Mouse (Mus musculus) bone marrow macrophage, adult 2 months (primary cell): ENCODE results near the gene Armcx6. TPM values are rescaled to one million over a fixed set of nuclear protein-coding genes. Genes with fewer than 3 reads are reported as not detected.
"Not testable (repeated sequence)": the region's sequence is repeated elsewhere in the genome, so short reads cannot be mapped to it uniquely, and the experiment has no call there.

Experiments used
- H3K27ac ChIP-seq: 2 replicates; pipeline ENCODE4 v1.5.1; 2012; ENCODE audit warnings: low read depth, low read length; ENCODE audit not compliant: insufficient read depth
- H3K4me1 ChIP-seq: 2 replicates; pipeline ENCODE4 v1.6.1; 2012; ENCODE audit warnings: low read length; ENCODE audit not compliant: control insufficient read depth, insufficient read depth
- H3K4me3 ChIP-seq: 2 replicates; pipeline ENCODE4 v1.5.1; 2012; ENCODE audit warnings: mild to moderate bottlenecking, low read length, moderate library complexity; ENCODE audit not compliant: insufficient read depth
- CTCF ChIP-seq: IDR thresholded peaks from 2 replicates; pipeline ENCODE4 v1.5.1; 2012; ENCODE audit warnings: low read depth, mild to moderate bottlenecking, low read length, moderate library complexity
- POLR2A ChIP-seq: IDR thresholded peaks from 2 replicates; pipeline ENCODE4 v1.6.1; 2012; ENCODE audit warnings: mild to moderate bottlenecking, low read depth, low read length, borderline replicate concordance
- polyA plus RNA-seq: library from polyadenylated mRNA; stranded (reverse); fragments of >200 nt; gene quantifications from 2 replicates; pipeline ENCODE4 v1.2.4, GENCODE M21; 2012; ENCODE audit not compliant: missing spikeins, insufficient read depth, insufficient read length

Armcx6 gene
- polyA plus RNA-seq, 1 experiment: 1.9 TPM

DNA sequence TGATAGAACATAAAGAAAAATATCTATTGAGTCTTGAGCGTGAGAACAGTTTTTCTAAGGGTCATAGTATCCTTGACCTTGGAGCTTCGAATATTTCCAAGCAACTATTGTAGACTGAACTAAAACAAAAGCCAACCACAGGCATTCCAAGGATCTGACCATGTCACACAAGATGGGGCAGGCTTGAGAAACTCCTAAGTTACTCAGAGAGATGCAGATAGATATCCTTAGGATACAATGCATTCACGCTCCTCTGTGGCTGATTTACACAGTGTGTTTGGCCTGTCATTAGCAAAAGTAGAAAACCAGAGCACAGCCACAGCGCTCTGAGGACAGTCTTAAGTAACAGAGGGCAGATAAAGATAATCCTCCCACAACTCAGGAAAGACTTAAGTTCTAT lies 12.1 kb downstream of the Armcx6 start:
- H3K27ac ChIP-seq: no peak overlapping the region
- no peak overlapping the region for H3K4me3 ChIP-seq
- H3K4me1 ChIP-seq: no peaks in the 10 kb centered on the region
- TF ChIP-seq CTCF (no peak), POLR2A (no peak)

DNA sequence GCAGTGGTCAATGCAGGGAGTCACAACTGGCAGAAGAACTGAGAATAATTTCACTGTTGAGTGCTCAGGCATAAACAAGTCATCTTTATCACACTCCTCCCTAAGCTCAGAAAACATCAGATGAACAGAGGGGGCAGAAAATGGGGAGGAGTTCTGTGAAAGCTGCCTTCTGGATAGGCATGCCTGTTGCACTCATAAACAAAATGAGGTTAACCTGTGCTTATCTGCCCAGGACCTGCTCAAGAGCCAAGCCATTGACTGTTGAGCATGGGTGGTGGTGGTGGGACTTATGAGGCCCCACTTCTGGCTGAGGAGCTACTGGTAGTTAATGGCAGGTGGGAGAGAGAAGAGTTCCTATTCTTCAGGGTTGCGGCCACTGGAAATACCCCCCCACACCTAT lies 13.4 kb downstream of the Armcx6 start:
- Histone ChIP-seq H3K4me3 (no peak overlapping the region), H3K27ac (no peak overlapping the region), H3K4me1 (no peaks in the 10 kb centered on the region)
- no peak for TF ChIP-seq POLR2A
- no peak for TF ChIP-seq CTCF

DNA sequence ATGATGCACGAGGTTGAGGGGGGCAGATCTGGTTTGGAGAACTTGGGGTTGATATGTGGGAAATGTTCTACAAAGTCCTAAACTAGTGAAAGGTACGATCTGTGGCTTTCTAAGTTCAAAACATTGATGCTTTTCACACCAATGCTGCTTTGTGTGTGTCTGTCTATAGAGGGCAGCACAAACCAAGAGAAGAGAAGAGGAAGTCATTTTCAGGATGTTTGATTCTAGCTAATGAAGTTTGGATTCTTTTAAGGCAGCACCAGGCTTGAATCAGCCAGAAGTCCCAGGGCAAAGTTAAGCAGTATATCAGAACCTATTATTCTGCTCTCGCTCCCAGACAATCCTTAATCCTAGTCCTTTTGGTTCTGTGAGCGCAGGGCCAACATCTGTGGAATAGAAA lies 21.4 kb downstream of the Armcx6 start:
- H3K27ac ChIP-seq: no peak overlapping the region
- TF ChIP-seq CTCF (no peak), POLR2A (no peak)

DNA sequence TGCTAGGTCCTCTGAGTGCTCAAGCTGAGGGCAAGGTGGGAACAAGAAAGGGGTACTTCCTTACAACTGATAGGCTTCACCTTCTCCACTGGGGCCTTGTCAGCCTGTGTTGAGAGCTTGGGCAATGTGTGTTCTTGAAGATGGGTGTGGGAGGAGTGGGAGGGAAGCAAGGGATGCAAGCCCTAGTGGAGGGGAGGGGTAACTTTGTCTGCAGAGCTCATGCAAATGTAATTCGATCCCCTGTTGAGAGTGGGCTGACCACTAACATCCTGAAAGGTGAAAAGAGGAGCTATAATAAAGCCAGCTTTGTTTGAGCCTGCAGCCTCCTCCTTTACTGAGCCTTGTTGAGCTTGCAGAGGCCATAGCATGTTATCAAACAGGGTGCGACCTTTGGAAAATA lies 27.5 kb downstream of the Armcx6 start:
- H3K4me3 ChIP-seq, H3K27ac ChIP-seq, H3K4me1 ChIP-seq: not testable (repeated sequence)

More for the DNA sequence above, 21.4 kb downstream of the Armcx6 start:
- Histone ChIP-seq H3K4me3 (no peak overlapping the region), H3K4me1 (no peaks in the 10 kb centered on the region)

DNA sequence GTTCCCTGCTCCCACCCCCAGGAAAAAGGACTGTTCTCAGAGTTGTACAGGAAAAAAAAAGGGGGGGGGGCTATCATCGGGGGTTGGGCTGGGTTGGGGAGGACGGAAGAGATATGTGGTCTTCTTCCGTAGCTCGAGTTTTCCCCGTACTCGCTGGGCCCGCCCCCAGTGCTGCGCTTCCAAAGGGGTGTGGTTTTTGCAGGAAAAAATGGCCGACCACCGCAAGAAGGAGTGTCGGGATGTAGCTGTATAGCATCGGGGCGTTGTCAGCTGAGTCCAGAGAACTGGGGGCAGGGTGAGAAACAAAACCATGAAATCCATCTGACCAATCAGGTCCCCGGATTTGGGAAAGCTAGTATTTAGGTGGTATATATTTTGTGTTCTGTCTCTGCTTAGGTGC lies 32.7 kb downstream of the Armcx6 start:
- H3K4me3 ChIP-seq: peak overlapping the region; percentile 51
- 0 out of 2 replicates have a peak, but pooled peaks cover 2% of the 10 kb centered on the region for H3K4me1 ChIP-seq
- no peak for TF ChIP-seq CTCF
- no peak for TF ChIP-seq POLR2A
- H3K27ac ChIP-seq: no peak overlapping the region

DNA sequence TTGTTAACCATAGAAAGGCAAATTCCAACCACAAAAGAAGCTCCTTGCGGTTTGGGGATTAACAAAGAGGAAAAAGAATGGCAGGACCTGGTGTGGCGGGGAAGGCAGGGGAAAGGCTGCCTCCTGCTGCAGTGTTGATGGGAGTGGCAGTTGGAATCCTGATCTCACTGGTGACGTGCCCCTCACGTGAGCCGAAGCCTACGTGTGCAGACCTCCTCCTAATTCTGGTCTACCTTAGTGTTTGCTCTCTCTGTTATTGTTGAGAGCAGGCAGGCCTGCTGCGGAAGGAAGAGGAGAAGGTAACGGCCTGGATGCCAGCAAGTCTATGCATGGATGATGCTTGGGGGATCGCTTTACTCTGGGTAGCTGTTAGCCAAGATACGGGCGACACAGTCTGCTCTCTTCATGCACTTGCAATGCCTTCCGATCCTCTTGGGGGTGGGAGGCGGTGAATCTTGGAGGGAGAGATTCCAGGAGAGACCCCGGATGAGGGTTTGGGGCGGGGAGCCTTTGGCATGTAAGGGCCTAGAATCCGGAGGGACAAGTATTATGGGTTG lies 33.4 kb downstream of the Armcx6 start, which contains the start of gene Armcx1:
Armcx1 (plus strand) TSS at position 212 of the 557 bp plus-strand sequence.
- Histone ChIP-seq H3K4me3 (peak within 1 kb of the TSS; percentile 51), H3K4me1 (0 out of 2 replicates have a peak, but pooled peaks cover 2% of the 10 kb centered on the region), H3K27ac (no peak within 1 kb of the TSS)
- TF ChIP-seq CTCF: no peak
- no peak for TF ChIP-seq POLR2A

DNA sequence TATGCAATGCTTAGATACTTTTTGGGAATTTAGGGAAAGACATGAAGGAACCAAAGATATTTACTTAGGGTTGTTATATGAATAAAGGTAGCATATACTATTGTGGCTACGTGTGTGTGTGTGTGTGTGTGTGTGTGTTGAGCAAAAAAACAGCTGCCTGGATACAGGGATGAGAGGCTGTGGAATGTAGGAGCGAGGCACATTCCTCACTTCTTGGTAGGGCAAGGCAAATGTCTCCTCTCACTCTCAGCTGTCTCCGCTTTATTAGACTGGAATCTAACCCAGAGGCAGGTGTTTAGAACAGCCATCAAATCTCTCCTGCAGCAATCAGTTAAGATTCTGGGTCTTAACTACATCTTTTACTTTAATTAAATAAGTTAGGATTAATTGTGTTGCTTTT lies 34.4 kb downstream of the Armcx6 start:
- Histone ChIP-seq H3K4me3 (no peak overlapping the region), H3K27ac (no peak overlapping the region), H3K4me1 (0 out of 2 replicates have a peak, but pooled peaks cover 2% of the 10 kb centered on the region)
- no peak for TF ChIP-seq CTCF
- TF ChIP-seq POLR2A: no peak

Other genes with a start within 250 kb of the Armcx6 start
- 6.9 and 7.4 TPM in 2 replicates for gene Timm8a1, start 209.6 kb downstream of the Armcx6 start, polyA plus RNA-seq
- gene Btk, start 167.8 kb downstream of the Armcx6 start, polyA plus RNA-seq: 73.8 and 74.3 TPM in 2 replicates
- gene Rpl36a, start 165.8 kb downstream of the Armcx6 start, polyA plus RNA-seq: 520 and 660 TPM in 2 replicates
- 50.1 and 57.5 TPM in 2 replicates for gene Gla, start 150.3 kb downstream of the Armcx6 start, polyA plus RNA-seq
- gene Hnrnph2, start 150.2 kb downstream of the Armcx6 start, polyA plus RNA-seq: 105 TPM in 2 replicates
- 0.09 TPM in 1 of 2 replicates, not detected in the other for gene Armcx4, start 64.9 kb downstream of the Armcx6 start, polyA plus RNA-seq
- gene Armcx1, start 33.5 kb downstream of the Armcx6 start, polyA plus RNA-seq: 0.77 TPM in 1 of 2 replicates, not detected in the other
- 34.4 and 40.6 TPM in 2 replicates for gene Armcx3, start 5.2 kb upstream of the Armcx6 start, polyA plus RNA-seq
- 0.63 and 0.64 TPM in 2 replicates for gene Armcx2, start 57.8 kb upstream of the Armcx6 start, polyA plus RNA-seq
- gene Nxf2, start 213.3 kb upstream of the Armcx6 start, polyA plus RNA-seq: 0.47 and 0.73 TPM in 2 replicates